Mouse (Mus musculus): ENCODE results near the gene Flywch2. TPM values are rescaled to one million over a fixed set of nuclear protein-coding genes. Genes with fewer than 3 reads are reported as not detected.

The Flywch2 gene
- polyA plus RNA-seq, 1 experiment from 2014 or later: 18.1 TPM

GRCm38 (mm10) chr17:23746311-23746710 lies 39.6 kb downstream of the Flywch2 start:
- WGBS: 13% methylated on average over 12 of the region's 12 CpGs
- Histone ChIP-seq H3K9me3 (no peaks in the 10 kb centered on the region), H3K4me2 (peak overlapping the region; percentile 65), H3K27ac (no peak overlapping the region), H3K9ac (no peak overlapping the region), H3K36me3 (no peaks in the 10 kb centered on the region), H3K4me3 (replicated peaks) (peak overlapping the region; percentile 31; the same call in 1 of the 2 replicates), H3K4me1 (peaks cover 31% of the 10 kb centered on the region), H3K27me3 (replicated peaks) (peaks cover 56% of the 10 kb centered on the region)
- no peak for ATAC-seq (ENCODE audit: insufficient read depth, low FRiP score, low read depth)

- 0 out of 2 replicates have a peak within 1 kb of the TSS, but pooled peaks have one; percentile 16 for H3K9ac ChIP-seq
- peaks cover 33% of the 10 kb centered on the region for H3K4me1 ChIP-seq
- ATAC-seq (ENCODE audit: insufficient read depth, low FRiP score, low read depth): no peak
- H3K4me3 ChIP-seq (replicated peaks): peak within 1 kb of the TSS; percentile 31
- peak within 1 kb of the TSS; percentile 65 for H3K4me2 ChIP-seq
- no peak within 1 kb of the TSS for H3K27ac ChIP-seq
- H3K36me3 ChIP-seq: no peaks in the 10 kb centered on the region
- under 1% methylated on average over 42 of the region's 45 CpGs for whole genome bisulfite sequencing
- H3K27me3 ChIP-seq (replicated peaks): peaks cover 61% of the 10 kb centered on the region
- H3K9me3 ChIP-seq: no peaks in the 10 kb centered on the region
These were observed 40.3 kb downstream of the Flywch2 start, which contains the start of gene Kremen2 for GRCm38 (mm10) chr17:23745301-23746251. Gene Kremen2 (minus strand): TSS chr17:23745833.

GRCm38 (mm10) chr17:23744651-23745050 lies 41.2 kb downstream of the Flywch2 start:
- Histone ChIP-seq H3K4me3 (replicated peaks) (peak overlapping the region; percentile 31; the same call in 1 of the 2 replicates), H3K4me1 (peaks cover 37% of the 10 kb centered on the region), H3K9ac (no peak overlapping the region), H3K9me3 (no peaks in the 10 kb centered on the region), H3K27ac (no peak overlapping the region), H3K27me3 (replicated peaks) (peaks cover 61% of the 10 kb centered on the region), H3K36me3 (no peaks in the 10 kb centered on the region), H3K4me2 (peak overlapping the region; percentile 65)
- no peak for ATAC-seq (ENCODE audit: insufficient read depth, low FRiP score, low read depth)
- 6% methylated on average over 14 of the region's 14 CpGs for WGBS

GRCm38 (mm10) chr17:23744076-23744475 lies 41.8 kb downstream of the Flywch2 start:
- Histone ChIP-seq H3K4me2 (no peak overlapping the region), H3K27me3 (replicated peaks) (peaks cover 61% of the 10 kb centered on the region), H3K4me1 (peaks cover 39% of the 10 kb centered on the region)

GRCm38 (mm10) chr17:23742941-23743340 lies 42.9 kb downstream of the Flywch2 start:
- 0 out of 2 replicates have a peak overlapping the region, but pooled peaks have one; percentile 22 for H3K4me3 ChIP-seq (replicated peaks)
- H3K4me2 ChIP-seq: peak overlapping the region; percentile 40
- H3K27me3 ChIP-seq (replicated peaks): peaks cover 61% of the 10 kb centered on the region
- H3K9me3 ChIP-seq: no peaks in the 10 kb centered on the region
- WGBS: 62% methylated on average over 12 of the region's 12 CpGs
- H3K36me3 ChIP-seq: no peaks in the 10 kb centered on the region
- H3K27ac ChIP-seq: no peak overlapping the region
- H3K9ac ChIP-seq: no peak overlapping the region
- H3K4me1 ChIP-seq: peaks cover 41% of the 10 kb centered on the region
- ATAC-seq (ENCODE audit: insufficient read depth, low FRiP score, low read depth): no peak

More at GRCm38 (mm10) chr17:23744076-23744475, 41.8 kb downstream of the Flywch2 start:
- no peak for ATAC-seq (ENCODE audit: insufficient read depth, low FRiP score, low read depth)
- Histone ChIP-seq H3K9me3 (no peaks in the 10 kb centered on the region), H3K27ac (no peak overlapping the region), H3K36me3 (no peaks in the 10 kb centered on the region), H3K9ac (no peak overlapping the region), H3K4me3 (replicated peaks) (no peak overlapping the region)
- WGBS: 33% methylated on average over 8 of the region's 8 CpGs

GRCm38 (mm10) chr17:23742210-23742793 lies 43.6 kb downstream of the Flywch2 start:
- Histone ChIP-seq H3K9me3 (no peaks in the 10 kb centered on the region), H3K4me2 (peak overlapping the region; percentile 40), H3K9ac (no peak overlapping the region), H3K27ac (no peak overlapping the region), H3K27me3 (replicated peaks) (peaks cover 61% of the 10 kb centered on the region), H3K4me3 (replicated peaks) (peak overlapping the region; percentile 22), H3K36me3 (no peaks in the 10 kb centered on the region), H3K4me1 (peaks cover 41% of the 10 kb centered on the region)
- ATAC-seq (ENCODE audit: insufficient read depth, low FRiP score, low read depth): no peak
- 7% methylated on average over 44 of the region's 44 CpGs for WGBS

- Histone ChIP-seq H3K9me3 (no peaks in the 10 kb centered on the region), H3K4me1 (peaks cover 41% of the 10 kb centered on the region), H3K4me2 (0 out of 2 replicates have a peak overlapping the region, but pooled peaks have one; percentile 40), H3K27ac (no peak overlapping the region), H3K4me3 (replicated peaks) (no peak overlapping the region), H3K9ac (no peak overlapping the region), H3K36me3 (no peaks in the 10 kb centered on the region), H3K27me3 (replicated peaks) (peaks cover 56% of the 10 kb centered on the region)
- ATAC-seq (ENCODE audit: insufficient read depth, low FRiP score, low read depth): no peak
- WGBS: 49% methylated on average over 38 of the region's 38 CpGs
These were observed 44.3 kb downstream of the Flywch2 start for GRCm38 (mm10) chr17:23741359-23742209.

- WGBS: 7% methylated on average over 13 of the region's 13 CpGs
- peaks cover 32% of the 10 kb centered on the region for H3K4me1 ChIP-seq
- H3K27ac ChIP-seq: peak within 1 kb of the TSS; percentile 67; the same call in 1 of the 2 replicates
- peak; percentile 56 for ATAC-seq (ENCODE audit: insufficient read depth, low FRiP score, low read depth)
- no peaks in the 10 kb centered on the region for H3K36me3 ChIP-seq
- peaks cover 46% of the 10 kb centered on the region for H3K27me3 ChIP-seq (replicated peaks)
- no peaks in the 10 kb centered on the region for H3K9me3 ChIP-seq
- peak within 1 kb of the TSS; percentile 71 for H3K4me3 ChIP-seq (replicated peaks)
- H3K4me2 ChIP-seq: peak within 1 kb of the TSS; percentile 98
- peak within 1 kb of the TSS; percentile 35 for H3K9ac ChIP-seq
These were observed 45.3 kb downstream of the Flywch2 start, which contains the start of gene Paqr4 for GRCm38 (mm10) chr17:23740598-23741021. Gene Paqr4 (minus strand): TSS chr17:23740867.

- Histone ChIP-seq H3K9me3 (no peaks in the 10 kb centered on the region), H3K9ac (peak overlapping the region; percentile 35), H3K27me3 (replicated peaks) (peaks cover 43% of the 10 kb centered on the region), H3K4me2 (peak overlapping the region; percentile 98), H3K4me3 (replicated peaks) (peak overlapping the region; percentile 71), H3K4me1 (peaks cover 27% of the 10 kb centered on the region), H3K36me3 (no peaks in the 10 kb centered on the region), H3K27ac (peak overlapping the region; percentile 67; the same call in 1 of the 2 replicates)
- ATAC-seq (ENCODE audit: insufficient read depth, low FRiP score, low read depth): peak; percentile 86
- 0% methylated on average over 43 of the region's 46 CpGs for WGBS
These were observed 45.7 kb downstream of the Flywch2 start for GRCm38 (mm10) chr17:23740136-23740584.

GRCm38 (mm10) chr17:23739202-23740135 lies 46.4 kb downstream of the Flywch2 start:
- Histone ChIP-seq H3K36me3 (no peaks in the 10 kb centered on the region), H3K4me3 (replicated peaks) (peak overlapping the region; percentile 71), H3K27me3 (replicated peaks) (peaks cover 36% of the 10 kb centered on the region), H3K4me1 (peaks cover 20% of the 10 kb centered on the region), H3K9ac (peak overlapping the region; percentile 35), H3K9me3 (no peaks in the 10 kb centered on the region), H3K4me2 (peak overlapping the region; percentile 98), H3K27ac (peak overlapping the region; percentile 67; the same call in 1 of the 2 replicates)
- under 1% methylated on average over 48 of the region's 48 CpGs for WGBS
- ATAC-seq (ENCODE audit: insufficient read depth, low FRiP score, low read depth): peak; percentile 9; the same call in 1 of the 2 replicates
